Mouse (Mus musculus) erythroblast, embryonic 14.5 days (primary cell): ENCODE results near the gene Ppp1r12b.

Source experiments
- GATA1 ChIP-seq: IDR thresholded peaks from 2 replicates; pipeline ENCODE4 v1.6.1; 2012; ENCODE audit warnings: low read length, inconsistent platforms, mixed read lengths
- TAL1 ChIP-seq: IDR thresholded peaks from 3 replicates; pipeline ENCODE4 v1.6.1; 2012; ENCODE audit warnings: low read length, inconsistent platforms, mixed read lengths

DNA sequence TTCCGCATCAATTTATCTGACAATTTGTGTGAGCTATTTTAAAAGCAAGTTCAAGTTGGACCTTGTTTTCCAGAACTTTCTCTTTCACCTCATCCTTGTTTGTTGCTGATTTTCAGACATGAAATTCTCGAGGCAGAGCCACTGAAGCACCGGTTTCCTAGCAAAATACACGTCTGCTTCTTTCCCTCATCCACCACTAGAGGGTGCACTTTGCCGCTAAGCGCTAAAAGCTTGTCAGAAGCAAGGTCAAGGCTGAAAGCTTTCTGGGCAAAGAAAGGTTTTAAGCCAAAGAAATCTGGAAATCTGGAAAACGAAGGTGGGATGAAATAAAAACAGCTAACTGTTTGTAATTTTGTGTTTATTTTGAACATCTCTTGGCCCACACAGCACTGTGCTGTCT lies 33.6 kb upstream of the Ppp1r12b start:
- TF ChIP-seq GATA1, result no peak
- TF ChIP-seq TAL1, result no peak
